Mouse (Mus musculus) brain, embryonic 14.5 days (tissue): ENCODE data around the gene Fam161a.

Source experiments
- CTCF ChIP-seq: fragments of 200-500 bp; IDR thresholded peaks from 2 replicates; pipeline ENCODE4 v1.5.1; 2012; ENCODE audit warnings: inconsistent platforms, mild to moderate bottlenecking, moderate library complexity, borderline replicate concordance; ENCODE audit not compliant: insufficient read depth, insufficient read length; ENCODE audit errors: extremely low read depth
- POLR2A ChIP-seq: fragments of 200-500 bp; IDR thresholded peaks from 2 replicates; pipeline ENCODE4 v1.6.1; 2012; ENCODE audit warnings: mild to moderate bottlenecking, inconsistent platforms, borderline replicate concordance; ENCODE audit not compliant: poor library complexity, insufficient read depth, insufficient read length, severe bottlenecking; ENCODE audit errors: extremely low read depth

DNA sequence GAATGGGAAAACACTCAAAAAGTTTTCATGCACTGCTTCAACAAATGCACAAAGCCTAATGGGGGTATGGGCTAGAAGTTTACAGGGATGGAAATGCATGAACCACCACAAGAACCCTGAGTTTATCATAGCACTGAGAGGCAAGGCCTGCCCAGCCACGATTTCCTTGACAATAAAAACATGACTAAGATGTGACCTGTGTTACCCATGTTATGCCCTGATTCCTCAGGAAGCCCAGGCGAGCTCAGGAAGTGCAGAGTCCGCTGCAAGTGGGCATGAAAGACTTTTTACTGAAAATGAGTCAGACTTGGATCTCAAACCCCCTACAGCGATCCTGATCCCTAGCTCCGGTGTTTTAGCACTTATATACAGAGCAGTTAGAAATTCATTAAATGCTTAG is 39.9 kb downstream of the Fam161a start:
- TF ChIP-seq CTCF, result no peak
- no peak for TF ChIP-seq POLR2A
